Comparison of ENCODE assay signal across 8 mouse cellular contexts in the genomic region with DNA sequence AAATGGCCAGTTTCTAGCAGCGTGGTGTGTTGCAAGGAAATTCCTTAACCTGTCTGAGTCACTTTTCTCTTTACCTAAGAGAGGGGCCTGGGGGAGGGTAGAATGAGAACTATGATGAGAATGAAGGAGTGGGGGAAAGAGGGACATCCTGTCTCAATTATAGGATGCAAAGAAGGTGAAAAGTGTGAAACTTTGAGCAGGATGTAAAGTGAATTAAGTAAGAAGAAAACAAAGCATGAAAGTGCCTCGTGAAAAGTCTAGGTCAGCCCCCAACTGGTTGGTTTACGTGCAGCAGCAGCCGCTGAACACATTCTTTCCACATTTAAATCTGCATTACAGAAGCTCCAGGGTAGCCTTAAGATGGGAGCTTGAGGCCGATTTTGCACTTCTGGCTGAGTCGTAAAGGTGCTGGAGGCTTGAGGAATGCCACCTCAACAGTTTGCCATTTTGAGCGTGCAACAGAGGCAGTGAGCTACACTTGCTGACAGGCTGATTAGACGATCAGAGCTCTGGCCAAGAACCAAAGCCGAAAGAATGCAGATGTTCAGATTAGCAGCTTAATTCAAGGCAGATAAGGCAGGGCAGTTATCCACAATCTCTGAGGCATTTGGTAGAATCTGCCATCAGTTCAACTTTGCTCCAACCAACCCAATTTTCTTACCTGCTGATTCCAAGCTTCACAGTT. TPM values are rescaled to one million over a fixed set of nuclear protein-coding genes. Genes with fewer than 3 reads are reported as not detected.
DNase-seq lines count a peak whose midpoint lies in the region; ATAC-seq lines count a peak whose summit lies in the region.

No protein-coding gene starts in this region.

- whole genome bisulfite sequencing in heart, embryonic 12.5 days = 15% methylated on average over 9 of the region's 9 CpGs
- WGBS in hindbrain, embryonic 16.5 days = 17% methylated on average over 9 of the region's 9 CpGs
- WGBS in midbrain, embryonic 13.5 days = 27% methylated on average over 9 of the region's 9 CpGs
- WGBS in forebrain, embryonic 16.5 days = 15% methylated on average over 9 of the region's 9 CpGs

- H3K4me2 ChIP-seq in heart, embryonic 12.5 days = peak overlapping the region; percentile 54
- H3K4me2 ChIP-seq in hindbrain, embryonic 16.5 days (ENCODE audit: low read length) = peak overlapping the region; percentile 35
- H3K4me2 ChIP-seq in midbrain, embryonic 13.5 days (replicated peaks) = peak overlapping the region; percentile 25; the same call in 1 of the 2 replicates
- H3K4me2 ChIP-seq in forebrain, embryonic 16.5 days (ENCODE audit: low read length) = no peak overlapping the region

- 0 out of 2 replicates have a peak overlapping the region, but pooled peaks have one; percentile 8 for H3K4me3 ChIP-seq in heart, embryonic 12.5 days
- no peak overlapping the region for H3K4me3 ChIP-seq in hindbrain, embryonic 16.5 days (ENCODE audit: low read length)
- H3K4me3 ChIP-seq in midbrain, embryonic 13.5 days (replicated peaks) = no peak overlapping the region
- H3K4me3 ChIP-seq in forebrain, embryonic 16.5 days (replicated peaks; ENCODE audit: low read length) = no peak overlapping the region

- H3K9me3 ChIP-seq in heart, embryonic 12.5 days (replicated peaks) = no peaks in the 10 kb centered on the region
- no peaks in the 10 kb centered on the region for H3K9me3 ChIP-seq in hindbrain, embryonic 16.5 days (ENCODE audit: control insufficient read depth, low read length)
- H3K9me3 ChIP-seq in midbrain, embryonic 13.5 days = no peaks in the 10 kb centered on the region
- H3K9me3 ChIP-seq in forebrain, embryonic 16.5 days (ENCODE audit: control insufficient read depth, low read length) = no peaks in the 10 kb centered on the region

- H3K27ac ChIP-seq in heart, embryonic 12.5 days (ENCODE audit: poor library complexity, severe bottlenecking) = no peak overlapping the region
- H3K27ac ChIP-seq in hindbrain, embryonic 16.5 days (ENCODE audit: low read depth, low read length) = no peak overlapping the region
- H3K27ac ChIP-seq in midbrain, embryonic 13.5 days = no peak overlapping the region
- H3K27ac ChIP-seq in forebrain, embryonic 16.5 days (ENCODE audit: low read length) = no peak overlapping the region

- H3K27me3 ChIP-seq in heart, embryonic 12.5 days (replicated peaks) = no peaks in the 10 kb centered on the region
- no peaks in the 10 kb centered on the region for H3K27me3 ChIP-seq in hindbrain, embryonic 16.5 days (replicated peaks; ENCODE audit: control insufficient read depth, insufficient read depth, low read length)
- 0 out of 2 replicates have a peak, but pooled peaks cover 6% of the 10 kb centered on the region for H3K27me3 ChIP-seq in midbrain, embryonic 13.5 days
- H3K27me3 ChIP-seq in forebrain, embryonic 16.5 days (replicated peaks; ENCODE audit: control insufficient read depth, insufficient read depth, low read length) = no peaks in the 10 kb centered on the region

- no peaks in the 10 kb centered on the region for H3K36me3 ChIP-seq in heart, embryonic 12.5 days
- H3K36me3 ChIP-seq in hindbrain, embryonic 16.5 days (ENCODE audit: control insufficient read depth, insufficient read depth, low read length) = no peaks in the 10 kb centered on the region
- H3K36me3 ChIP-seq in midbrain, embryonic 13.5 days = no peaks in the 10 kb centered on the region
- H3K36me3 ChIP-seq in forebrain, embryonic 16.5 days (ENCODE audit: control insufficient read depth, insufficient read depth) = no peaks in the 10 kb centered on the region

- H3K4me1 ChIP-seq in heart, embryonic 12.5 days (replicated peaks) = 0 out of 2 replicates have a peak, but pooled peaks cover 4% of the 10 kb centered on the region
- H3K4me1 ChIP-seq in hindbrain, embryonic 16.5 days (ENCODE audit: control insufficient read depth, insufficient read depth, low read depth, low read length) = no peaks in the 10 kb centered on the region
- H3K4me1 ChIP-seq in midbrain, embryonic 13.5 days (replicated peaks) = no peaks in the 10 kb centered on the region
- H3K4me1 ChIP-seq in forebrain, embryonic 16.5 days (replicated peaks; ENCODE audit: control insufficient read depth, insufficient read depth, low read length) = no peaks in the 10 kb centered on the region

- no peak overlapping the region for H3K9ac ChIP-seq in heart, embryonic 12.5 days
- no peak overlapping the region for H3K9ac ChIP-seq in hindbrain, embryonic 16.5 days (ENCODE audit: low read depth, low read length)
- H3K9ac ChIP-seq in midbrain, embryonic 13.5 days (replicated peaks) = no peak overlapping the region
- H3K9ac ChIP-seq in forebrain, embryonic 16.5 days (replicated peaks; ENCODE audit: low read depth, low read length) = no peak overlapping the region

- no peak for DNase-seq in heart, adult 9 months (ENCODE audit: low spot score in 2 of 2)
- peak; percentile 78 for DNase-seq in R1 (ENCODE audit: low read depth, low spot score)
- no peak for DNase-seq in spleen, adult 18-20 months
- DNase-seq in gastrocnemius, postnatal 25 days = no peak

- ATAC-seq in heart, embryonic 12.5 days (ENCODE audit: insufficient number of reproducible peaks, low FRiP score) = no peak
- no peak for ATAC-seq in hindbrain, embryonic 16.5 days
- no peak for ATAC-seq in midbrain, embryonic 13.5 days
- ATAC-seq in forebrain, embryonic 16.5 days = no peak

RNA-seq across cellular contexts. Expression of a gene that starts 0.8 kb away (rescaled TPM):
- polyA plus RNA-seq in heart, embryonic 12.5 days (2016; fragmentation: Nextera tagmentation; extraction: Ambion mirVana) = 0.83 and 0.87 TPM in 2 replicates
- polyA plus RNA-seq in hindbrain, embryonic 16.5 days (2015; fragmentation: Nextera tagmentation; extraction: Ambion mirVana) = 0.10 and 0.46 TPM in 2 replicates
- 0.43 and 0.44 TPM in 2 replicates for polyA plus RNA-seq in midbrain, embryonic 13.5 days (2015; fragmentation: Nextera tagmentation; extraction: Ambion mirVana)
- under 1 TPM; 0.43 to 0.94 TPM for total RNA-seq in gastrocnemius, postnatal 25 days (2021)
- polyA plus RNA-seq in forebrain, embryonic 16.5 days (2015; fragmentation: Nextera tagmentation; extraction: Ambion mirVana) = 0.27 and 0.61 TPM in 2 replicates

RNA-seq across cellular contexts. Expression of a gene that starts 19.7 kb away (rescaled TPM):
- not detected in 2 replicates for polyA plus RNA-seq in heart, embryonic 12.5 days (2016; fragmentation: Nextera tagmentation; extraction: Ambion mirVana)
- polyA plus RNA-seq in hindbrain, embryonic 16.5 days (2015; fragmentation: Nextera tagmentation; extraction: Ambion mirVana) = 0.11 and 0.26 TPM in 2 replicates
- polyA plus RNA-seq in midbrain, embryonic 13.5 days (2015; fragmentation: Nextera tagmentation; extraction: Ambion mirVana) = 0.21 and 0.40 TPM in 2 replicates
- total RNA-seq in gastrocnemius, postnatal 25 days (2021) = not detected
- 0.15 and 0.19 TPM in 2 replicates for polyA plus RNA-seq in forebrain, embryonic 16.5 days (2015; fragmentation: Nextera tagmentation; extraction: Ambion mirVana)
